Mouse (Mus musculus) liver, adult (tissue): ENCODE measurements around the gene Psmd2.

Experiments used
- GATA4 ChIP-seq: IDR thresholded peaks from 2 replicates; pipeline ENCODE4 v1.6.1; 2014; ENCODE audit warnings: mild to moderate bottlenecking, low read length; ENCODE audit not compliant: insufficient replicate concordance

The Psmd2 gene

DNA sequence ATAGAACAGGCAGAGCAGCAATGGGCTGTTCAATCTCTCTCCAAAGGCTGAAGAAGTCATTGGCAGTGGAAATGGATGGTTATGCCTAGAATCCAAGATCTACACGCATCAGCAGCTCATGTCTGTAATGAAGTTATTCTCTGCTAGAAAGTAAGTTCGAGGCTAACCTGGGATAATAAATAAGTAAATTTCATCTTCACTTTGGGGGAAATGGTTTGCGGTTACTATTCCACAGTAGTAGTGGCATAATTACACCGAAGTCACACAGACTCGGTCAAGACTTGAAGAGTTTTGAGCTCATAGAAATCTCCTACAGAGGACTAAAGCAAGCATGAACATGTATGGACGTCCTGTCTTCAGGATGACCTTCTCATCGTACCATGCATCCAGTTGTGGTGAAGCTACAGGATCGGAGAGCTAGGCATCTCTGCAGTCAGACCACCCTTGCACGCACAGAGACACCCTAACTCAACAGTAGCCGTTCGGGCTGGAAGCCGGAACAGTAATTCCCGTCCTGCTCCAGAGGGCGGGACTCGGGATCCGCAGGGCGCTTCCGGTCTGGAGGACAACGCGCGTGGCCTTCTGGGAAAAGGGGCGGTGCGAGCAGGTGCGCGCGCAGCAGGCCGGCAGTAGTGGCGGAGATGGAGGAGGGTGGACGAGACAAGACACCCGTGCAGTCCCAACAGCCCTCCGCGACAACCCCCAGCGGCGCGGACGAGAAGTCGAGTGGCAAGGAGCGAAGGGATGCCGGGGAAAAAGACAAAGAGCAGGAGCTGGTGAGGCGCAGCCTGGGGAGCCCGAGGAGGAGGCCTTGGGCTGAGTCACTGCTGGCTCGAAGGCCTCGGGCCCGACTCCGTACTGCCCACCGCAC, at the start of gene Psmd2:
TSS of gene Psmd2 (plus strand) at position 577 of the 871 bp plus-strand sequence.
- no peak; the same call in 1 of the 2 replicates for TF ChIP-seq GATA4

DNA sequence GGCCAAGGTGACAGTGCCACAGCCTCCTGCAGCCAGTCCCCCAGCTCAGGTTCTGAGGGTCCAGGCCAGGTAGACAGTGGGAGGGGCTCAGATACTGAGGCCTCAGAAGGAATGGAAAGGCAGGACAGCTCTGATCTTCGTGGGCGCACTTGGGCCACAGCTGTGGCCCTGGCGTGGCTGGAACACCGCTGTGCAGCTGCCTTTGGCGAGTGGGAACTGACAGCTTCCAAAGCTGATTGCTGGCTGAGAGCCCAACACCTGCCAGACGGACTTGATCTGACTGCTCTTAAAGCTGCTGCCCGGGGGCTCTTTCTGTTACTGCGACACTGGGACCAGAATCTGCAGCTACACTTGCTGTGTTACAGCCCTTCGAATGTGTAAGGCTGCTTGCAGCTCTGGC, 46.7 kb upstream of the Psmd2 start:
- no peak for TF ChIP-seq GATA4

DNA sequence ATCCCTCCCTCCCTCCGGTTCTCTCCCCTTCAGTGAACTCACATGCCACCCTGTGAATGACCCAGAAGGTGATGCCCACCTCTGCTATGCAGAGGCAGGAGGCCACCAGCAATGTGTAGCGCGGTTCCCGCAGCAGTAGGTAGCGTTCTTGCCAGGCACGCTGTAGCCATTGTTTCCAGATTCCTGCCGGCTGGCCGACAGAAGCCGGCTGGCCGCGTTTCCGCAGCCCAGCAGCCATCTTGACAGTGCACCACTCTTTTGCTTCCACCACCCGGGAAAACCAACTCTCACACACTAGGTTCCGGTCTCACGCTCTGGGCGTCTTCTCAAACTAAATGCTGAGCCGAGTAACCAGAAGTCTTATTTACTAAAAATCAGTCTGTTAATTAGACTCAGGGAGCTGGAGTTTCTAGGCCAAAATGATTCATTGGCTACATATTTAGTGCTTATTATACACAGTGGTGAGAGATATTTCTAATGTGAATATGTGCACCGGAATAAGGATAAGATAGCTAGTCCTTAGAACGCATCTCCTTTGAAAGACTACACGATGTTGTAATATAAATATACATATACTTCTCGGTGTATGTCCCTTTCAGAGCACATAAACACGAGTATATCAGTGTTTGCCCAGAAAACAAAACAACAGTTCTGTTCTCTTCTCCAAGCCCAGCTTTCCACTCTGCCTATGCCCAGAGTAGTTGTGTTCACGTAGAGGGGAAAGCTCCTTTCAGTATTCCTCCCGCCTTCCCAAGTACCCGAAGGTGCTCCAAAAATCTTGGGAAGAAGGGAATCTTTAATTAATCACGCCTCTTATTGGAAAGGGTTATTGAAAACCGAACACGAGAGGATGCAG, 40.7 kb upstream of the Psmd2 start:
- no peak; the same call in 1 of the 2 replicates for TF ChIP-seq GATA4

DNA sequence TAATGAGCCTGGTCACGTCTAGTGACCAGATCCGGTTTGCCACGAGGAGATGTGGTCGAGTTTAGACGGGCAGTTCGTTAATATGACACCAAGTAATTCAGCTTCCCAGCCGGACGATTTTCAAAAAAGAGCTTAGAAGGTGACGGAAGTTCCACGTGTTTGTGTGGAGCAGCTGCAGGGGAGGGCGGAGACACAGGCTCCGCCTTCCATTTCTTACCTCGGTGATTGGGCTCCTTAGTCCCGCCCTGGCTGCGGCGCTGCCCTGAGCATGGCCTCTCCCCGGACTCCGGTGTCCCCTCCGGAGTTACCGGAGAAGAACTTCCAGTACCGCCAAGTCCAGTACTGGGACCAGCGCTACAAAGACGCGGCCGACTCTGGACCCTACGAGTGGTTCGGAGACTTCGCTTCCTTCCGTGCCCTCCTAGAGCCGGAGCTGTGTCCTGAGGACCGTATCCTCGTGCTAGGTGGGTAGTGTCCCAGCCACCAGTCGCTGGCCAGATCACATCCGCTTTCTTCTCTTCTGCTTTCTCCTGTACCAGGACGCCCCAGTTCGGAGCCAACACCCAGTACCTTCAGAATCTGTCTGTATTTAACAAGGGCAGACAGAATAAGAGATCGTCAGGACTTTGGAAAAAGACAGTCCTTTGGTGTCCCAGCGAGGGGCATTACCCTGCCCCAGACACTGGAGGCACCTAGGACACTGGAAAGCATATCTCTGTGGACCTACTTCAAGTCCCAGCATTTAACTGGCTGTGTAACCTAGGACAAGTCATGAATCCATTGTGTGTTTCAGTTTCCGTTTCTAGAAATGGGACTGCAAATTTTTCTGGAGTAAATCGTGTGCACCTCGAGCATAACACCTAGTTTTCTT, 39.9 kb upstream of the Psmd2 start, which contains the start of the genes Eef1akmt4, Gm49333 and Alg3:
TSS of gene Eef1akmt4 (plus strand) at position 237 of the 871 bp plus-strand sequence.
TSS of gene Gm49333 (plus strand) at position 254 of the 871 bp plus-strand sequence.
TSS of gene Alg3 (minus strand) at position 379 of the 871 bp plus-strand sequence.
- TF ChIP-seq GATA4 = no peak

DNA sequence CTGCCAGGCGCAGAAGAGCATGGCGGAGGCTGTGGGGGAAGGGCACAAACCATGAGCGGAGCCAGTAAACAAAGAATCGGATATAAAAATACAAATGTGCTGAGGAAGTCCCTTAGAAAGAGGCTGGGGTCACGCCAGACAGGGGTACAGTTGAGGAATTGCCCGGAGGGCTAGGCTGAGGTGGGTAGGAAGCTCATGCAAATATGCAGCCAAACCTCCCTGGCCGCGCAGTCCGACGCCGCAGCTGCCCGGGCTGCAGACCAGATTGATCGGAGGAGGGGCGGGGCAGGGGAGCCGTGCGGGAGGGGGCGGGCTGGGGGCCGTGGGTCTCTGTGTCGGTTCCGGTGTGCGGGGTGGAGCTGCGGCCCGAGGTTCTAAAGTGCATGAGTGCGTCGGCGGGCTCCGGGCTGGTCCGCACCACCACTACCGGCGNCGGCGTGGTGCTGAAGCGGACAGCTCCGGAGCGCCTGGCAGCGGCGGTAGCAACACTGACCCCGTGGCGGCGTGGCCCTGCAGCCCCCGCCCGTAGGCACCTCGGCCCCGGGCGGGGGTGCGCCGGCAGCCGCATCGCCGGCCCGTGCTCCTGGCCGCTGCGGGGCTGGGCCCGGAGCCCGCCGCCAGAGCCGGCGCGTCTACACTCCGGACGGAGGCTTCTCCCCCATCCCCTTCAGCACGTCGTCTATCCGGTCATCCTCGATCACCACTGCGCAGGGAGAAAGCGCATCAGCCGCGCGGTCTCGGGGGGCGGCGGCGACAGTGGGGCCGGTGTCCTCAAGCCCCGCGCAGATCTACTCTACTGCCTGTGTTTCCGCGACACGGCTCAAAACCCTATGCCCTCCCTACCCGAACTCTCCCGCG, 31.7 kb upstream of the Psmd2 start:
- TF ChIP-seq GATA4 = no peak

DNA sequence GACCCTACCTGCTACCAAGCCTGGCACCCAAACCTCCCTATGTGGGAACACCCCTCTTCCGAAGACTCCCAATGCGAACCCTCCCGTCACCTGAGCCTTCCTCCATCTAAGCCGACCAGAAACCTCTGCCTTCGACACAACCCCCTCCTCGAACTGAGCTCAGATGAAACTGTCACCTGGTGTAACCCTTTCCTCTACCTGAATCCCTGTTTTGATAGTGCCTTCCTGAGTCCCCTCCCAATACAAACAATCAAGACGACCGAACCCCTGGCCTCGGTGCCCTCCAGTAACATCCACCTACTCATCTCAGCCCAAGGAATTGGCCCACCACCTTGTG, 31.1 kb upstream of the Psmd2 start:
- no peak for TF ChIP-seq GATA4

DNA sequence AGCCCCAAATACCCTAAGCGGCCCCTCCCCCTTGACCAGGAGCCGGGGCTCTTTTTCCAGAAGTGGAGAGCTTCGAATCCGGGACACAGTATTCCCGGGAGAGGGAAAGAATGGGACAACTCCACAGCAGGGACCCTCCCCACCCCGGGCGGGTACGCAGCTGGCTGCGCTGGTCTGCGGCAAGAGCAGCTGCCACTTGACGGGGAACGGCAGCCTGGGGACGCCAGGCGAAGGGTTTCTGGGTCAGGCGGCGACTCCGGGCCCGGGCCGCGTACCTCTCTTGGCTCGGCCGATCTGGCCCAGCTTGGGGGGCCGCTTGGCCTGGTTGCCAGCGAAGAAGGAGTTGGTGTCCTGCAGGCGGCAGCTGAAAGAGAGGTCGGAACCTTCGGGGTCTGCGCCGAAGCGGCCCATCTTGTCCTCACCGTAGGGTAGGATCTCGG, 30.7 kb upstream of the Psmd2 start:
- no peak for TF ChIP-seq GATA4

DNA sequence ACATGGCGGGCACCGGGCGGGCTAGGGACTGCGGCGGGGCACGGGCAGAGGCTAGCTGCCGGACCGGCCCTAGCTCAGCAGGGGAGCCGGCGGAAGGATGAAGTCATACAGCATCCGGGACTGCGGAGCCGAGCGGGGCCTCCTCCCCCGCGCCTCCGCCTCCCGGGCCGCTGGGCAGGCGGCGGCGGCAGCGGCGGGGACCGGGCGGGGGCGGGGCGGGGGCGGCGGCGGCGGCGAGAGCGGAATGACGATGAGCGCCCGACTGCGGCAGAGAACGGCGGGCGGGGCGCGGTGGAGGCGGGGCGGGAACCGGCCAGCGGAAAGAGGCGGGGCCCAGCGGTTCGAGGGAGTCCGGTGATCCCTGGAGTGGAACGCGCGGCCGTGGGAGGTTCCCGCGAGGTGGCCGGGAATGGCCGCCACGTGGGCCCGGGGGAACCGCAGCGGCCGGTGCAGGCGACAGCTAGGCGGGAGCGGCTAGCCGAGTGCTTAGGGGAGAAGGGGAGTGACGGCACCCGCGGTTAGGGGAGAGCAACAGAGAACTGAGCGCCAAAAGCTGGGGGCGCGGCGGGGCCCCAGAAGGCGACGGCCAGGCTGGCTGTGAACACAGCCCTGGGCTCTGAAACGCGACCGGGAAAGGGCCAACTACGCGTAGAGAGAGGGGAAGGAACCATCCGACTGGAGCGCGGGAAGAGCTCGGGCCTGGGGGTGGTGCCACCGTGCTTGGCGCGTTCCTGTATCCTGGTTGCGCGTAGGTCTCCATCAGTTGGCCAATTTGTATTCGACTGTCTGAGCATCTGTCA, 30.1 kb upstream of the Psmd2 start, which contains the start of gene Camk2n2:
TSS of gene Camk2n2 (minus strand) at position 97 of the 800 bp plus-strand sequence.
- no peak for TF ChIP-seq GATA4

DNA sequence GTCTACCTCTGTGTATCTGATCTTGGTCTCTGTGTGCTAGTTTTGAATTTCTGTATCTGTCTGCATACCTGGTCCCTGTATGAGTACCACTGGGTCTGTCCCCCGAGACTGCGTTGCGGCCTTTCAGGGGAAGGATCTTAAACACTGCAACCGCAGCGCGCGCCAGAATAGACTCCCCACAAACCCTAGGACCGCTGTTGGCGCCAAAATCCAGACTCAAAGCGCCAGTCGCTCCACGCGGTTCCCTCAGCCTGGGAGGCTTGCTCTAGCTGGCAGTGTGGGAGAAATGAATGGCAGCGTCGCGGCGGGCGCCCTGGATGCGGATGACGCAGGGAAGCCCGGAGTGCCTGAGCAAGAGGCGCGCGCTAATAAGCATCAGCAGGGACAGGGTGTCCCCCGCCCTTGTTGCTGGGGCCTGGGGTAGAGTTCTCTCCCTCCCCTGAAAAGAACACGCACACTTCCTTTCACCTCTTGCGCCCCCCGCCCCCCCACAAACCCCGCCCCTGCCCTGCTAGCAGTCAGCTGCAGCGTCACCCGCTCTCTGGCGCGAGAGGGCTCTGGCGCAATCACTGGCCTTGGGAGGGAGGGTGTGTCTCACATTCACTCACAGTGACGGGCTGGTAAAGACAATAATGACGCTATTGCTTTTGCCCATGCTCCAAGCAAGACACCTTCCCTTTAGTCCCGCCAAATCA, 29.3 kb upstream of the Psmd2 start:
- TF ChIP-seq GATA4 = no peak

DNA sequence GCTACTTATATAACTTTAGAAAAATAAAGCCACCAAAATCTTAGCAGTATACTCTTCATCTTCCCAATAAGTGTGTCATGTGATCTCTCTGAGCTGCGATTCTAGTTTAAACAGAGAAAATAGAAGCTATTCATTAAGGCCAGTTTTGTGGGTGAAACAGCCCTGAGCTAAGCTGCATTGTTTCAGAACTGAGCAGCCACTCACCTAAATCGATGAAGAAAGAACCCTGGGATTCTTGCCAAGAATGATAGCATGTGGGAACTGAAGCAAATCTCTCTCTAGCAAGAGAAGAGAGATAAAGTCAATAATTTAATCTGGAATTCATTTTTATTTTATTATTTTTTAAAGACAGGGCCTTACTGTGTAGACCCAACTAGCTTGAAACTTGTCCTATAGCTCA, 28.2 kb upstream of the Psmd2 start:
- TF ChIP-seq GATA4 = no peak

DNA sequence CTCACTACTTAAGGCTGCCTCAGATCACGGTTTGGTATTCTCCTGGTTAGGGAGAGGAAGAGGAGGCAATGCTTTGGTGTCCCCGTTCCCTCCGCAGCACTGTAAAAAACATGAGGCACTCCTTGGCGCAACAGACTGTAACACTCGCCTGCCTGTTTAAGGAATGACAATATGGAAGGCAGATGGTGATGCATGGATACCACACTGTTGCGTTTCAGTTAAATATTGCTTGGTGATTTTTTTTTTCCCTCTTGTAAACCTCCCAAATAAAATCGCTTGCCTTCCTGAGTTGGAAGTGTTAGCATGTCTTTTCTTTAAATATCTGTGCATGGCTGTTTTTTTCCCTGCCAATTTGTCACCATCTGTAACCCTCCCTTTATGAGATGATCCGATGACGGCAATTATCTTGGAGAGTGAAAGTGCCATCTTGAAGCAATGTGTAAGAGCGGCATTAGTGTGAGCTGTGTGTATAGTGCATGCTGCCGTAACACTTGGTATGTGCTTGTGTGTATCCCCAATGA, 22.5 kb upstream of the Psmd2 start:
- no peak for TF ChIP-seq GATA4

DNA sequence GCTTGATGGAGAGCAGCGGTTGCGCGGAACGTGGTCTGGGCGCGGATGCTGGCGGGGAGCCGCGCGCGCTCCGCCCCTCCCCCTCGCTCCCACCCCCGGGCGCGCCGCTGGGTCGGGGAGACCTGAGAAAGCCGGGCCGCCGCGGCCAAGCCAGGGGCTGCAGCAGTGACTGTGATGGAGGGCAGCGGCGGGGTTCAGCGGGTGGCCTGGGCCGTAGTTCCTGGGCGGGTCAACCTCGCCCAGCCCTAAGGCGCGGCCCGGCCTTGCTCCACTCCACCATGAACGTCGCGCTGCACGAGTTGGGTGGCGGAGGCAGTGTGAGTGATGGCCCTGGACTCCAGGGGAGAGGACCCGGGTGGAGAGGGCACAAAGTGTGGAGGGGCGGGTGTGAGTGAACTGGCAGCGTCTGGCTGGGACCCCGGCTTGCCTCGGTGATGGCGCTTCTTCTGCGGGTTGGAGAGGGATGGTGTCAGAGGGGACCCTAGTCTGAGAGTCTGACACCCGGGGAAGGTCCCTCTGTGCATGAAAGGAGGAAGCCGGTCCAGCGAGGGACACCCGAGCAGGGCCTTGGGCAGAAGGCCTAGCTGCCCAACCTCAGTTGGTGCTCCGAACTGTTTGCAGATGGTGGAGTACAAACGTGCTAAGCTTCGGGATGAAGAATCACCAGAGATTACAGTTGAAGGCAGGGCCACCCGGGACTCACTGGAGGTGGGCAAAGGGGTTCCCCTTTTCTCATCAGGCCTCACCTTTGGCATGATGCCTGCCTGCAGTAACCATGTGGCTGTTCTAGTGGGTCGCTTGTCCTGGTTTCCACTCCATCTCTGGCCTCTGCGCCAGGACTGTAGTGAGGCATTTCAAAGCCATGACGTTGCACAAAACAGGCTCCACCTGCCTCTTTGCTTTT, 21.5 kb upstream of the Psmd2 start, which contains the start of gene Ece2:
TSS of gene Ece2 (plus strand) at position 98 of the 904 bp plus-strand sequence.
- no peak for TF ChIP-seq GATA4
